Mouse (Mus musculus) cerebellum, adult 9-10 months (tissue): Measurements from ENCODE around the gene Oma1.

Experiments
- DNase-seq: peaks from one replicate; pipeline ENCODE4 v3.0.0; 2022

The Oma1 gene

GRCm38 (mm10) chr4:103358941-103359448 is 45.4 kb downstream of the Oma1 start:
- DNase-seq = no peak

GRCm38 (mm10) chr4:103382171-103382570 is 68.6 kb downstream of the Oma1 start:
- DNase-seq = no peak

GRCm38 (mm10) chr4:103385031-103385430 is 71.4 kb downstream of the Oma1 start:
- DNase-seq = no peak

- DNase-seq = no peak
These were observed 72.5 kb downstream of the Oma1 start for GRCm38 (mm10) chr4:103385835-103386787.

GRCm38 (mm10) chr4:103387292-103387691 is 73.7 kb downstream of the Oma1 start:
- DNase-seq = no peak

GRCm38 (mm10) chr4:103388530-103389178 is 75.0 kb downstream of the Oma1 start:
- no peak for DNase-seq

- DNase-seq = no peak
These were observed 76.0 kb downstream of the Oma1 start for GRCm38 (mm10) chr4:103389583-103389982.

GRCm38 (mm10) chr4:103390499-103390898 is 76.9 kb downstream of the Oma1 start:
- DNase-seq = no peak

GRCm38 (mm10) chr4:103395066-103395465 is 81.5 kb downstream of the Oma1 start:
- no peak for DNase-seq

- no peak for DNase-seq
These were observed 82.3 kb downstream of the Oma1 start for GRCm38 (mm10) chr4:103395905-103396304.

GRCm38 (mm10) chr4:103396876-103397275 is 83.3 kb downstream of the Oma1 start:
- DNase-seq = no peak

- DNase-seq = no peak
These were observed 89.0 kb downstream of the Oma1 start for GRCm38 (mm10) chr4:103402581-103402980.

GRCm38 (mm10) chr4:103405321-103405720 is 91.7 kb downstream of the Oma1 start:
- no peak for DNase-seq

- no peak for DNase-seq
These were observed 96.7 kb downstream of the Oma1 start for GRCm38 (mm10) chr4:103410217-103410799.
